Mouse (Mus musculus) WW6 (cell line): ENCODE results near the gene Ptprs.

ENCODE experiments used
- DNase-seq: peaks from one replicate; pipeline ENCODE4 v3.0.0-alpha.2; 2013; ENCODE audit warnings: low read depth, low spot score

Gene Ptprs

DNA sequence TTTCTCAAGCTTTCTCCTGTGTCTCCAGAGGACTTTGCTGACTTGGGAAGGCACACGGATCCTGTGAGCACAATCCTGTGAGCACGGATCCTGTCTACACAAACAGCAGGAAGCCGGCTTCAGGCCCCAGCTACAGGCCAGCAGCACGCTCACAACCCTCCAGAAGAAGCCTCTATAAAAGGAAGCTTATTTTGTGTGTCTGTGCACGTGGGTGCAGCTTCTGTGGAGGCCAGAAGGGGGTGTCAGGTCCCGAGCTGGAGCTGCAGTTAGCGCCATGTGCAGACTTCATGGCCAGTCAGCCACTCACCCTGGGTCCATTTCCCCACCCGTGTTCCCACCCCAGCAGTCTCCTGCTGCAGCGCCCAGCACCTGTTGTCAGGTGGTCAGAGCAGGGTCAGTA lies 7.9 kb downstream of the Ptprs start:
- DNase-seq, result no peak

DNA sequence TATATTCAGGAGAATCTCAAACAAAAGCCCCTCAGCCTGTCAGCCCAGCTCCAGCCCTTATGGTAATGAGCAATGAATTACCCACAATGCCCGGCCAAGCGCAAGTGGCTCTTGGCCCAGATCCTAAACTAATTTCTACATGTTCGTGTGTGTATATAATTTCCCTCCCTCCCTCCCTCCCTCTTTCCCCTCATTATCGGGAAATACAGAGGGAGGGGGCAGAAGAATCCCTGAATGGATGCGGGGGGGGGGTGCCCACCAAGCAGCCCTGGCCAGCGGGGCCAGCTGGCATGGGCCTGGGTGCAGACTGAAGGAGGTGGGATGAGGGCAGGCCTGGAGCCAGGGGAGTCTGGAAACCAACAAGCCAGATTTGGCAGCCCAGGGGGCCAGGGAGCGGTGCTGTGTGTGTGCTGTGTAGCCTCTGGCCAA lies 8.8 kb downstream of the Ptprs start:
- no peak for DNase-seq

DNA sequence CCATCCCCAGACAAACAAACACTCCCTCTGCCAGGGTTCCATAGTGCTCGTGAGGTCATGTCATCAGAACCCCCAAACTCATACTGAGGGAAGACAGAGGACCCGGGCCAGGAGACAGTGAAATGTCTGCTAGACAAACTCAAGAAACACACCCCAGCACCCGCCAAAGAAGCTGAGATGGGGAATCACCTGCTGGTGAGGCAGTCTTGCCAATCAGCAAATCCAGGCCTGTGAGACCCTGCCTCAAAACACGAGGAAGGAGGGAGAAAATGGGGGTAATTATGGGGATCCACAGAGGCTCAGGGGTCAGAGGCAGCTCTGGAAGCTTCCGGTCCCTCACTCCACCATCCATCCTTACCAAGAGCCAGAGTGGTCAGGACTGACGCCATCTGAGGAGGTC lies 9.5 kb downstream of the Ptprs start:
- DNase-seq, result no peak

DNA sequence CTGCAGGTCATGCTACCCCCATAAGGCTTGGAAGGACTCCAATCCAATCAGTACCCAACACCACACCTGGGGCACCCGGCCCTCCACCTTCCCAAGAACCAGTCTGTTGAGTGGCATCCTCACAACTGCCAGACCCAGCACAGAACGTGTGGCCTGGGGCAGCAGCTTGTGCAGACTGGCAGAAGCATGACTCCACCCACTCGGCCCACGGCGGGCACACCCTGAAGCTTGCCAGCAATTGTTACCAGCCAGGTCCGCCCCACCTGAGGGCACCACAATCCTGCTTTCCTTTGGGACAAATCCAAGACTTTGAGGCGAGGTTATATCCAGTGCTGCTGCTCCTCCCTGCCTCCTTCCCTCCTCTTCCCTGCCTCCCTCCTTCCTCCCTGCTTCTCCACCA lies 11.5 kb downstream of the Ptprs start:
- DNase-seq, result no peak

DNA sequence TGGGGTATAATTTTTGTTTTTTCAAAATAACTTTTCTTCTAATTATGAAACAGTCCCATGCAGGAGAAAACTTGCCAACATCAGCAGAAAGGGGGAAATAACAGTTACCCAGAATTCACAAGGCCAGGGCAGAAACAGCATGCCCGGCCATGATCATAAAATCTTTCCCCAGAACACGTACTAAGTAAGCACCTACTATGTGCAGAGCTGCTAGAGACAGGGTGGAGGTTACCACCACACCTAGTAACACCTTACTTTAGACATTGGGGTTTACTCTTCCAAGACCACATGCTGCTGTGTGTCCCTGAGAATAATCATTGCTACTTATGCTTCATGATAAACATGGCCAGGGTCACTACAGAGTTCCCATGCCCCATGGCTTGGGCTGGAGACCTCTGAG lies 11.9 kb downstream of the Ptprs start:
- DNase-seq, result no peak

DNA sequence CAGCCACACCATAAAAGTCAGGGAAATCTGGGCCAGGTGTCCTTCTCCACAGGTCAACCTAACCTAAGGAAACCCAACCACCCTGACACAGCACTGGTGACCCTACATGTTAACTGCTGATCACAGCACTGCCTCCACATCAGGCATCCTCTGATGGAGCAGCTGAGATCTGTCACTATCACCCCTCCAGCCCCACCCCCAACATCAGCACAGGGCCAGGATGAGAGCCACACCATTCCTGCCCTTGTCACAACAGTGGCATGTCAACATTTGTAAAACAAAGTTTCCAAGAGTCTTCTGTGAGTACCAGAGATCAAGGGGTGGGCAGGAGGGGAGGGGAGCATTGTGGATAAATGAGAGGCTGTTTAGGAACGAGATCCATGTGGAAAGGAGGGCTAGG lies 12.8 kb downstream of the Ptprs start:
- no peak for DNase-seq

DNA sequence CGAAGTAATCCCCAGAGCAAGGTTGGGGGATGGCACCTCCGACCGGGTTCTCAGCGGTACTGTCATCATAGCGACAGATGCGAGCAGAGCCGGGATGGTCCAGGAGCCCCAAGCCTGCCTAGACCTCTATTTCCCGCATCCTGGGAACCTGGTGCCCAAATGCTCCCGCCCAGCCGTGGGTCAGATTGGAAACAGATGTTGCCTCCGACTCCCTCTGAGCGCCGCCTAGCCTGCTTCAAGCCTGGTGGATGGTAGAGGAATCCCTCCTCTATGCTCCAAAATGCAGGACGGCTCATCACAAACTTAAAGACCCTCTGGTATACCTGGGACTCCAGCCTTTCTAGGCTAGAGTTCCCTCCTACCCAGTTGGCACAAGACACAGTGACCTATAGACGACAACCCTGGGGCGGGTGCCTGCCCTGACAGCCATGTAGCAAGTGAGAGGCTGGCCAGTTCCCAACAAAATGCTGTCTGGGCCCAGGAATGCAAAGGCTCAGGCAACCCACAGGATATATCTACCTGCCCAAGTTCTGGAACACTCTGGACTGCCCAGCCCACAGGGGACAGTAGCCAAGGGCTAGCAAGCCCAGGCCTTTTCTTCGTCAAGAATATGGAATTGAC lies 13.3 kb downstream of the Ptprs start:
- no peak for DNase-seq

DNA sequence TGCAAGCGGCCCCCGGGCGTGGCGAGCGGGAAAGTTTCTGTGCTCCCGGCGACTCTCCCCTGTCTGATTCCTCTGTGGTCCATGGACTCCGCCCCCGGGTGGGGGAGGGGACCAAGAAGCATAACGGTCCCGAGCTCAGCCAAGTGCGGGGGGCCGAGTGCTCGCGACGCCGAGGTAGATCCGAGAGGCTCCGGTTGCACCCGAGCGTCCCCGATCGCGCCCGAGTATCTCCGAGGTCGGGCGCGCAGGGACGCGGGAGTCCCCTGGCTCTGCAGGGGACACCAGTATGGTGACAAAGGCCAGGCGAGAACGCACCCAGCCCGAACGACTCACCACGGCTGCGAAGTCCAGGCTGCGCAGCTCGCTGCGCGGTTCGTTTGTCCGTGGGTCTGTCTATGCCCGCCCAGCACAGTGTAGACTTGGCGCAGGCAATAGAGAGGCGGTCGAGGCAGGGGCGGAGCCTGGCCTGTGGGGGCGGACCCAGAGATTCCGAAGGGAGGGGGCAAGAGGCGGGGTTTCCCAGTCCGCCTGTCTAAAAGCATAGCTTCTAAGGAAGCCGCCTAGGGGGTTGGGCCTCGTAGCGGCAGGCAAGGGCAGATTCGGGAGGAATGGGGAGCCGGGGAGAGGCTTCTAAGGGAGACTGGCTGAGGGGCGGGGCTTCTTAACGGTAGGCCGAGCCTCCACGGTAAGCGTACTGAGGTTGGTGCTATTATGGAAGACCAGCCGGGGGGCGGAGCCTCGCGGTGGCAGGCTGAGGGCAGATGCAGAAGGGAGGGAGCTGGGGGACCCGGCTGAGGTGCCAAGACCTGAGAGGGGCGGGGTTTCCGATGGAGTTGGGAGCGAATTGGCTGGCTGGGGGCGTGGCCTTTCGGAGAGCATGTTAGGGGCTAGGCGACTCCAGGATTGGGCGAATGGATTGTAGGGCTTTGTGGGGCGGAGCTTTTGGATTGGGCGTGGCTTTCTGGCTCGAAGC lies 14.2 kb downstream of the Ptprs start:
- peak; percentile 97 for DNase-seq

DNA sequence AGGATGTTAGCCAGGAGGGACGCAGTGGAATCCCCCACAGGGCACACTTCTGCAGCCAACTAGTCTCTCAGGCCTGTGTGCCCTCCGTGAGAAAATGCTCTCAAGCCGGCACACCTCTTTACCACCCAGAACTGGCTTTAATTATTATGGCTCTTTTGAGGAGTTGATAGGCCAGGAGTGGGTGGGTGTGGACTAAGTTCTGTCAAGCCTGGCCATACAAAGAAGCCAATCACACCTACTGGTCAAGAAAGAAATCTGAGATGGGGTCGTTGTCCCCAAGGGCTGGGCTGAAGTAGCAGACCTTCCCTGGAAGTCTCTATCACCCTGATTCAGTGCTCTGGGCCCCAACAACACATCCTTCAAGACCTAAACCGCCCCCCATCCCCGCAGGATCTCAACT lies 15.4 kb downstream of the Ptprs start:
- DNase-seq, result no peak

DNA sequence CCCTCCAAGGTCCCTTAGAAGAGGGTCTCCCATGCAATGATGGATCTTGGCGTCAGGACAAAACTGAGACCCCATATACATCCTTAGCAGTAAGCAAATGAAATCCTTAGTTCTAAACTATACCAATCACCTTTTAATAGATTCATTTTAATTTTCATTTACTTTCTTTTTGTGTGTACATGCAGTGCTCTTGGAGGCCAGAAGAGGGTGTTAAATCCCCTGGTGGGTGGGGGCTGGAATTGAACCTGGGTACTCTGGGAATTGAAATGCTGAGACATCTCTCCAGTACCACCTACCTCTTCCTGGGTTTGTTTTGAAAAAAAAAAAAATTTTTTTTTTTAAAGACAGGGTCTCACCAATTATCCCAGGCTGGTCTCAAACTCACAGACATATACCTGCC lies 18.8 kb downstream of the Ptprs start:
- no peak for DNase-seq

DNA sequence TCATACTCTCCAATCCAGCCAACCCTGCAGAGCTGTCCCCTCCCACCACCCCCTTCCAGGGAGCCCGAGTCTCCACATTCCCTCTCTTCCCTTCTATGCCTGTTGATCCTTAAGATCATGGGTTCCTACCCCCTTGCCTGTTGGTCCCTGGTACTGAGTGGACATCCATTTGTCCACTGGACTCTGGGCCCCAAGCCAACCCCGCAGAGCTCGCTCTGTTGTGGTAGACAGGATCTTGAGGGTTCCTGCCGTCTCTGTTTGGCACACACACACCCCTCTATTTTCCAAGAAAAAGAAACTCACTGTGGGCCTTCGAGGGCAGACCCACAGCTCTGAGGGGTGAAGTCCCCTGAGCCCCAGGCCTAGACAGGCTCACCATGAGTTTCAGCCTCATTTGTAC lies 19.9 kb downstream of the Ptprs start:
- DNase-seq, result no peak

DNA sequence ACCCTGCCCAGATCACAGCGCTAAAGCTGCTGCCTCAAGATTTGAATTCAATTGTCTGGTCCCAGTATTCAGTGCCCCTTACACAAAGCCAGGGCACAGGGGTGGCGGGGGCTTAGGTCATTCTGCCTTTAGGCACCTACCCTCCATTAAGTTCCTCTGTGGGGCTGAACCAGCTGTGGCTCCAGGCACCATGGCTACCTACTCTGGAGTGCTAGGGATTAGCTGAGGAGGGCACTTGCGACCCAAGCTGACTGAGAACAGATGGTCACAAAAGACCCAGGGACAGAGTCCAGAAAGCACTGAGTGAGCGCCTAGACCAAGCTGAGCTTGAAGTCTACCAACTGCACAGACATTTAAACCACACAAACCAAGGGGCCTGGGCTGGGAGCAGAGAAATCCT lies 22.6 kb downstream of the Ptprs start:
- DNase-seq, result no peak

DNA sequence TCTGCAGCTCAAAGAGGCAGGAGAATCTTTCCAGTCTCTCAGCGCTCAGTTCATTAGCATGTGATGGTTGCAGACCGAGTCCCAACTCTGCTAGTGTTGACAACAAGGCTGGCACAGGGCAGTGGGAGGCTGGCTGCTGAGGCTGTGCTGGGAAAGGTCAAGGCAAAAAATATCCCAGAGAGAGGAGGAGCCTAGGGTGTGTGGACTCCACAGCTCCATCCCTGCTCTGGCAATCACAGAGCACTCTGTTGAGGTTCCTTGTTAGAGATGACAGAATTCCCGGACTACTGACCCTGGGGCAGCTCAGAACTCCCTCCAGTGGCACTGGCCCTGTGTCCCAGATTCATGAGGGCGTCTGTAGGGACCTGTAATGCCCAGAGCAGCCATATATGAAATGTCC lies 23.0 kb downstream of the Ptprs start:
- DNase-seq, result no peak

DNA sequence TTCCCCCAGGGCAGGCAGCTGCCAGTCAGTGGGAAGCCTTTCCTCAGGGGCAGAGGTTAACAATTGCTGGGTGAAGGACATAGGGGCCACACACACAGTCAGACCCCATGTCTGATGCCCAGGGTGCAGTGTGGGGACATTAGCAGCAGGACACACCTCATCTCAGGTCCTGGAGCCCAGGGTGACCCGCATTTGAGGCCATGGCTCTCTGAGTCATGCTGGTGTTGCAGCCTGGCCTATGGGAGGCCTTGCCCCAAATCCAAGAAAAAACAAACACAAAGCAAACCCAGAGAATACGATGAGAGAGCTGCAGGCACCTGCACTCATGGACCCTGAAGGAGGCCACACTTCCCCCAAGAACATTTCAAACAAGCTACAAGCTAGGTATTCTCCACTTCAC lies 28.6 kb downstream of the Ptprs start:
- DNase-seq, result no peak

DNA sequence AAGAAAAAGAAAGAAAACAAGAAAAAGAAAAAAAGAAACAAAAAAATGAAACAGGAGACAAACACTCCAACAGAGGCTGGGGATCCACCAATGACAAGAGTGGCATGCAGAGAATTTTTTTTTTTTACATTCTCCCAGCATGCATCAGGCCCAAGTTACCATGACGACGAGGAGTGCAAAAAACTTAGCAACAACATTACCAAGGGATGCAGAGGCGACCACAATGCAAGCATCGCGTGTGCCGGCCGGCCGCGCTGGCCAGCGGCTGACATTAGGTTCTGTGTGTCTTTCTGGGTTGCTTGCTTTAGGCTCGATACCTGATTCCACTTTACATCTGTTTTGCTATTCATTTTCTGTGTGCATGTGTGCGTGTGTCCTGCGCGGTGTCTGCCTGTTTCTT lies 30.9 kb downstream of the Ptprs start:
- DNase-seq, result no peak

DNA sequence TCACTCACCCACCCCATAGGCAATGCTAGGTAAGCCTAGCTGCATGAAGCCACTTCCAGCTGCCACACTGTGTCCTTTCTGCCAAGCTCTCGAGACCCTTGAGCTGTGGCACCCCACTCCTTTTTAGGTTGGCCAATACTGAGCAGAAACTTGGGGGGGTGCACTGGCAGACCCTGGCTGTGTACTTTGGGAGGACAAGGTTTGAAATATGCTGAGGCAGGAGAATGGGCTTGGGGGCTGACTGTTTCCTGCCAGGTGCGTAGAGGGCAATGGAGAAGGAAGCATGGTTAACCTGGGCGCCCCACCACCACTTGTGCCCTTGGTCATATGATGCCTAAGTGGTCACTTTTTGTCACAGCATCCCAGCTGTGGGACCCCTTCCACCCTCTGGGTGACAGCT lies 31.5 kb downstream of the Ptprs start:
- DNase-seq, result no peak

DNA sequence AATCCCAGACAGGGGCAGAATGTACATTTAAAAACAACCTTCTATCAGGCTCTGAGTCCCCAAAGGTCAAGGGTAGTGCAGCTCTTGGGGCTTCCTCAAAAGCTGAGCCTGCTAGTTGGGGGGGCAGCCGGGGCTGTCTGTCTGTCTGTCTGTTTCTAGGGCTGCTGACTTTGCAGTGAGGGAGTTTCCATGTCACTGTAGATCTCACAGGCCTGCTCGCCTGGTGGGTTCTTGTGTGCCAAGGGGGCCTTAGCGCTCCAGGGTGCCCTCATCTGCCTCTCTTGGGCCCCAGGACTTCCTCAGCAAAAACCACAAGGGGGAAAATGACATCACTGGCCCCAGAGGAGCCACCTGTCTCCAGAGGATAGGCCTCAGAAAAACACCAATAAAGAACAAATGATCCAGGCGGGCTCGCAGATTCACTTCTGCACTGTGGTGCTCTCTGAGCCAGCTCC lies 32.9 kb downstream of the Ptprs start:
- DNase-seq, result no peak

DNA sequence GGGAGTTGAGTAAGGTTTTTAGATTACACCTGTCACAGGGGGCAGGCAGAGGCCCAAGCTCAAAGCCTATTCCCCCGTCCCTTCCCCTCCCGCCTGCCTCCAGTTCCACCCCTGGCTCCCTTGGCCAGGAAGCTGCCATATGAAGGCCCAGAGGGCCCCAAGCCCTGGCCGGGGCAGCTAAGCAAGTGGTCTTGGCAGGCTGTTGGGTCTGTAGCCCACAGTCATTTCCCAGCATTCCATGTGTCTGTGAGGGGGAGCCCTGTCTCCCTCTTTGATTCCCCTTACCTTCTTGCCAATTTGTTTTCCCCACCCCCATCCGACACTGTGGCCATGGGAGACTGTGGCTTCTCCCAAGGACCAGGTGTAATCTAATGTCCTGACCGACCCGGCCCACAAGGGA lies 34.0 kb downstream of the Ptprs start:
- no peak for DNase-seq

DNA sequence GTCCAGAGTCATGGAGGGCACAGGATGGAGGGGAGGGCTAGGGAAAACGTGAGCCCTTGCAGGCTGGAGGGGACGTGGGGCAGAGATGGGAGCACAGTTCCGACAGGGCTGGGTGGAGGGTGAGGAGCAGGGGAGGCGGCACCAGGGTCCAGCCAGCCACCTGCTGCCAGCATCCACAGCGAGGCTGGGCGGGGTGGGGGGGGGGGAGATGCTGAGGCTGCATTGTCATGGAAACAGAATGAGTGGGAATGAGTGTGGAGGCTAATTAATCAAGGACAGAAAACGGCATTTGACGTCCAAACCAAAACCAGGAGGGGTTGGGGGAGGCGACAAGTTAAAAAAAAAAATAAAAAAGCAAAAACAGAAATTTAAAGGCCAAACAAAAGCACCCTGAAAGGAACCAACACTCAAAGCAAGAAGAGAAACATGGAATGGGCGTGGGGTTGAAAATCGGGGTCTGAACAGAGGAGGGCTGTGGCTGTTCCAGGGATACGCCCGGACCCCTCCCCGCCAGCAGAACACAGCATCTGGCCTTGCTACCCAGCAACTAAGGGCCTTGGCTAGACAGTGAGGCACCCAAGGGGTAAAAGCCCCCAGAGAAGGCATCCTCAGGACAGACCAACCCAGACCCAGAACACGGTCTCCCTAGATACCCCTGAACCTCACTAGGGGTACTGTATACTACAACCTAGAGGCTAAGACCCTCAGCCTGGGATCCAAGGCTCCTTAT lies 36.4 kb downstream of the Ptprs start:
- no peak for DNase-seq

DNA sequence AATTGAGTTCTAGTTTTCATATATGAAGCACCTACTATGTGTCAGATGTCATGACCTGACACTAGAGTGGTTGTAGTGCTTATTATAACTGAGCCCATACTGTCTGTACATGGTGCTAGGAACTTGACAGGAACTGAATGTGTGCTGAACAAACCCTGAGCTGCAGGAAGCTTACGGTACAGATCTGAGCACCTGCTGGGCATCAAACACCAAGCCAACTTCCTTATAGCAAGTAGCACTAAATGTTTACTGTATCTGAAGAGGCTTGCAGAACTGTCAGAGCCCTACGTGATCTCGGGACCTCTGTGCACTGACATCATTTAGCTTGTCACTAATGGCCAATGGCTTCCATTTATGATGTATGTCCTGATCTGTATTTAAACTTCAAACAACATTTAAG lies 44.7 kb downstream of the Ptprs start:
- no peak for DNase-seq

DNA sequence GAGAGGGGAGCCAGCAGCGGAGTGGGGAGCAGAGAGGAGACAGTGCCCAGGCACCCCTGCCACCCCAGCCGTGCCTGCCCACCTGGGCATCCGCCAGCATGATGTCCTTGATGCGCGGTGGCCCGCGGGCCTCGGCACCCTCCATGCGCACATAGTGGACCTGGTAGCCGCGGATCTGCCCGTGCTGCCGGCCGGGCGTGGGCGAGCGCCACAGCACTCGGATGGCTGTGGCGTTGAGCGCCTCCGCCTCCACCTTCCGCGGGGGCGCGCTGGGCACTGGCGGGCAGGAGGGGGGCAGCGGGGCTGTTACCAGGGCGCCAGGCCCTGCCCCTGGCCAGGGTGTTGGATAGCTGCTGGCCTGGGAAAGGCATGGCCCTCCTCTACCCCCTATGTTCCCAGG lies 48.4 kb downstream of the Ptprs start:
- no peak for DNase-seq

DNA sequence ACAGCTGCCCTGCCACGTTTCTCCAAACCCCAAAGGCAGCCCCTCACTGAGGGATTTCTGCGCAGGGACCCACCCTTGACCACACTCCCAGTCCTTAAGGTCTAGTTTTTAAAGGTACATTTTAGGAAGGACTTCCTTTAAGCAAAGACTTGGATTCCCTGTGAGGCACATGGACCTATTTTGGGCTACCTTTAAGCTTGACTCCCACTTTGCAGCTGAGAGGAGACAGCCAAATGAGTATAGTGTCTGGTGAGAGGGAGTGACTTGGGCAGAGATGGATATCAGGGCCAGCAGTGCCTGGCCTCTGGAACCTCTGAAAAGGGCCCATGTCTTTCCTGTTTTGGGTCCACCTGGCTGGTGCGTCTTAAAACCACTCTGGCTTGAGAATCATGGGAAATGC lies 50.3 kb downstream of the Ptprs start:
- DNase-seq, result no peak

DNA sequence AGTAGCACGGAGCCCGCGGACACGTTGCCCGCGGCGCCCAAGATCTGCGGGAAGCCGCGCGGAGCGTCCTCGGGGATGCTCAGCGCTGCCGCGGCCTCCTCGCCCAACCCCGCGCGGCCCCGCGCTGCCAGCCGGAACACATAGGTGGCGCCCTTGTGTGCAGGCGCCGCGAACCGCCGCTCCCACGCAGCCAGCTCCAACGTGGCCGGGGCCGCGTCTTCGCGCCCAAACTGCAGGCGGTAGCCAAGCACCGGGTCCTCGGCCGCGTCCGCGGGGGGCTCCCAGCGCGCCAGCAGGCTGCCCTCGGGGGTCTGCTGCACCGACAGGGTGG lies 50.7 kb downstream of the Ptprs start:
- DNase-seq, result peak; percentile 47
